Mouse (Mus musculus) E14TG2a.4 (cell line): Measurements from ENCODE around the gene Khnyn.

Source experiments
- CTCF ChIP-seq: conservative IDR thresholded peaks from 2 replicates; pipeline ENCODE4 v1.5.1; 2014; ENCODE audit warnings: low read length
- NANOG ChIP-seq: IDR thresholded peaks from 2 replicates; pipeline ENCODE4 v1.6.1; 2014; ENCODE audit warnings: borderline replicate concordance, low read length, mixed read lengths
- POU5F1 ChIP-seq: IDR thresholded peaks from 2 replicates; pipeline ENCODE4 v1.6.1; 2014; ENCODE audit warnings: low read length, borderline replicate concordance

DNA sequence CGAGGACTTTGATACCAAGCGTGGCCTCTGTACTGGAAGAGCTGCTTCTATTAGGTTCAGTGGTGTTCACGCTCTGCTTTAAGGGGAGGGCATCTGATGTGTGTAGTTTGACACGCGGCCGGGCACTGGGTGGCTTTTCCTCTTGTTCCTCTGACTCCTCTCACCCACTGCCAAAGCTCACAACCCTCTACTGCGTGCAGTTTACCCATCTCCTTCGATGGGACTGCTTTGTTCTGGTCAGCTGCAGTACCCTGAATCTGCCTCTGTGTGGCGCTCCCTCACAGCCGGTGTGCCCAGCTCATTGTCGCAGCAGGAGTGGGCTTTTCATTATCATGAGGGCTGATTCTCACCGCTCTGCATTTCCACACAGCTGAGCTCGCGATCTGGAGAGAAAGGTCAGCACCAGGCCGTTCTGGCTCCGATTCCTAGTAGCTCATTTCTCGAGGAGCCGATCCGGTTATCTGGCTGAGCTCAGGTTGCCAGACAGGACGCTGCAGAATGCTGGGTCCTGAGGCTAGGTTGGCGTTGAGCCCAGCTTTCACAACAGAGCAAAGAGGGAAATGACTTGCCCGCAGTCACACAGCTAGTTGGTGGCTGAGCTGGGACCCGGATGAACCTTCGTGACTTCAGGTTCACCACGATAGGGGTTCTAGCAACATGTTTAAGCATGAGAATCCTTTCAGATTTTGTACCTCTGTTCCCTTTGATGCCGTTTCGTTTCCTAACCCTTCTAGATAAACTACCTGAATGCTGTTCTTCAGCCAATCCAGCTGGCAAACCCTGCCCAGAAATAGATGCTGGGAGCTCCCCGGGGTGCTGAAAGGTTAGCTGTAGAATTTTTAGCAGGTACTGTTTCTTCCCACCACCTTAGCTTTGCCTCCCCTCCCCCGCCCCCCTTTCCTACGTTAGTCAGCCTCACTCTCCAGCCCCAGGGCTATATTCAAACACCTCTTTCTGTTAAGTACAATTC is 10.7 kb upstream of the Khnyn start:
- TF ChIP-seq CTCF = peak; percentile 96
- no peak for TF ChIP-seq POU5F1
- TF ChIP-seq NANOG = no peak
